Mouse (Mus musculus) embryonic fibroblast, embryonic 13.5 days (primary cell): ENCODE data around the gene Fbln1.

ENCODE experiments used
- CTCF ChIP-seq: IDR thresholded peaks from 2 replicates; pipeline ENCODE4 v1.5.1; 2011; ENCODE audit warnings: mild to moderate bottlenecking, control low read depth, low read length, moderate library complexity, borderline replicate concordance; ENCODE audit not compliant: insufficient read depth
- POLR2A ChIP-seq: IDR thresholded peaks from 2 replicates; pipeline ENCODE4 v1.6.1; 2011; ENCODE audit warnings: low read depth, mild to moderate bottlenecking, control low read depth, low read length, moderate library complexity

GRCm38 (mm10) chr15:85228568-85228967 is 22.8 kb downstream of the Fbln1 start:
- TF ChIP-seq POLR2A (no peak), CTCF (no peak)
